Mouse (Mus musculus): ENCODE data around the gene Tns4. TPM values are rescaled to one million over a fixed set of nuclear protein-coding genes. Genes with fewer than 3 reads are reported as not detected.

Tns4 gene
- polyA plus RNA-seq, 1 experiment from 2014 or later: 0.13 TPM

DNA sequence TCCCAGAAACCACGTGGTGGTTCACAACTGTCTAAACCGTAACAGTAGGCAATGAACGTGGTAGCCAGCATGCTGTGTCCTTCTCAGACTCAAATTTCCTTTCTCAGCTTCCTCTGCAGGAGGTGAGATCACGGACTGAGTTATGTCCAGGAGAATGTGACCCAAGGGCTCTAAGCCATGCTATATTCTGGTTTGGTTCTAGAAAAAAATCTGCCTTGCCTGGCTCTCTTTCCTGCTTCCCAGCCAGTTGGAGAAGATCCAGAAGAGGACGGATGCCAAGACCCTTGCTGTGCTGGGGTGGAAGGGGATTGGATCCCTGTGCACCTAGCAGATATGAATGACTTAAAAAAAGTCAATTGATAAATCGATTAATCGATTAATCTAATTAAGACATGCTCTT lies 10.4 kb upstream of the Tns4 start:
- H3K9me3 ChIP-seq (replicated peaks; ENCODE audit: control insufficient read depth, low read length): no peaks in the 10 kb centered on the region
- ATAC-seq (replicated peaks; ENCODE audit: insufficient number of reproducible peaks, low FRiP score, low TSS enrichment): no peak
- no peak overlapping the region for H3K27ac ChIP-seq (ENCODE audit: low read depth, low read length)
- no peak overlapping the region for H3K9ac ChIP-seq (ENCODE audit: low read depth, low read length)
- no peaks in the 10 kb centered on the region for H3K36me3 ChIP-seq (ENCODE audit: control insufficient read depth, insufficient read depth, low read length)
- H3K27me3 ChIP-seq (ENCODE audit: control insufficient read depth, insufficient read depth, low read length): no peaks in the 10 kb centered on the region
- 0 out of 2 replicates have a peak, but pooled peaks cover 4% of the 10 kb centered on the region for H3K4me1 ChIP-seq (ENCODE audit: control insufficient read depth, insufficient read depth, low read length)
- H3K4me2 ChIP-seq: no peak overlapping the region
- H3K4me3 ChIP-seq (ENCODE audit: low read depth, low read length): no peak overlapping the region
- 72% methylated on average over 7 of the region's 7 CpGs for WGBS (ENCODE audit: insufficient replicate concordance)

DNA sequence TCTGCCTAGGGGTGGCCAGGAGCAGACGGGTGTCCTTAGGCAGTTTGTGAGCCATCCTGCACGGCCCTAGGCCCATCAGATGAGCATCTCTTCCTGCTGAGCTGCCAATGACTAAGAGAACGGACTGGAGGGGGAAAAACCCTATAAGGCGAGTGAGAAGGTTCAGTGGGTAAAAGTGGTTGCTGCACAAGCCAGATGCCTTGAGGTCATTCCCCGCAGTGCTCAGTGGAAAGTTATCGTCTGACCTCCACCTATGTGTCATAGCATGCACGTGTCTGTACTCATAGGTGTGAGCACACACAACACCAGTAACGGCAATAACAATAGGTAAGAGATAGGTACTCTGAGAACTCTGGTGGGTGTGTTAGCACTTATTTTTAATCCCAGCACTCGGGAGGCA lies 9.8 kb upstream of the Tns4 start:
- WGBS (ENCODE audit: insufficient replicate concordance): 83% methylated on average over 9 of the region's 9 CpGs
- no peak for ATAC-seq (replicated peaks; ENCODE audit: insufficient number of reproducible peaks, low FRiP score, low TSS enrichment)
- Histone ChIP-seq H3K36me3 (ENCODE audit: control insufficient read depth, insufficient read depth, low read length) (no peaks in the 10 kb centered on the region), H3K4me2 (no peak overlapping the region), H3K27me3 (ENCODE audit: control insufficient read depth, insufficient read depth, low read length) (no peaks in the 10 kb centered on the region), H3K9ac (ENCODE audit: low read depth, low read length) (no peak overlapping the region), H3K4me3 (ENCODE audit: low read depth, low read length) (no peak overlapping the region), H3K27ac (ENCODE audit: low read depth, low read length) (no peak overlapping the region), H3K4me1 (ENCODE audit: control insufficient read depth, insufficient read depth, low read length) (0 out of 2 replicates have a peak, but pooled peaks cover 4% of the 10 kb centered on the region), H3K9me3 (replicated peaks; ENCODE audit: control insufficient read depth, low read length) (no peaks in the 10 kb centered on the region)

DNA sequence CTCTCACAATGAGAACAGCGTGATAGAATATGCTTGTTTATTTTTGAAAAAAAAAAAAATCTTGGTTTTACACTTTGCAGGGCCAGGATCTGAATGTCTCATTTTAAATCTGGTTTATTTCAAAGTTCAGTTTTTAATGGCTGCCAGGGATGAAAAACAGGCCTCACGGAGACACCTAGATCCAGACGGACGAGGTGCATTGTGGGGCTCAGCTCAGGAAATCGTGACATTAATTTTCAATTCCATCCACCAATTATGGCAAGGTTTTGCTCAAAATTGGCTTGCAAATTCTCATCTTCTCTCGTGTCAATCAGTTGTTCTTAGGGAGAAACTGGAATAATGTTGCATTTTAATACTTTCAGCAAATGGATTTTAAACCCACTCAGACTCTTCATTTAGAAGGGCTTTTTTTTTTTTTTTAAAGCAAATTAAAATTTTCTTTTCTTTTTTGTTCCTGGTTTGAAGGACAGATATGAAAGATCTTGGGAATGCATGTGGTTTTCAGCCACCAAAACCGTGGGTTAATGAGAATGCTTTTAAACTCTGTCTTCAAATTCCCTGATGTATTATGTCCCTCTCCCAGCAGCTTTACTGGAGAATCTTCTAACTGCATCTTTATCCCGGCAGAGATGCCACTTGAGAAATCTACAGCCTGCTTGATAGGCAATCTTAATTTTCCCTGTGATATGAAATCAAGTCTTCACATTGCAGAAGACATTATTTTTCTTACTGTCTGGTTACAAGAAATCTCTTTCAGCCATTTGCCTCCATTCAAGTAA lies 8.1 kb upstream of the Tns4 start:
- 71% methylated on average over 8 of the region's 8 CpGs for WGBS (ENCODE audit: insufficient replicate concordance)
- no peak overlapping the region for H3K27ac ChIP-seq (ENCODE audit: low read depth, low read length)
- no peaks in the 10 kb centered on the region for H3K27me3 ChIP-seq (ENCODE audit: control insufficient read depth, insufficient read depth, low read length)
- H3K9ac ChIP-seq (ENCODE audit: low read depth, low read length): no peak overlapping the region
- H3K9me3 ChIP-seq (replicated peaks; ENCODE audit: control insufficient read depth, low read length): no peaks in the 10 kb centered on the region
- no peaks in the 10 kb centered on the region for H3K36me3 ChIP-seq (ENCODE audit: control insufficient read depth, insufficient read depth, low read length)
- H3K4me2 ChIP-seq: no peak overlapping the region
- 0 out of 2 replicates have a peak, but pooled peaks cover 4% of the 10 kb centered on the region for H3K4me1 ChIP-seq (ENCODE audit: control insufficient read depth, insufficient read depth, low read length)
- no peak for ATAC-seq (replicated peaks; ENCODE audit: insufficient number of reproducible peaks, low FRiP score, low TSS enrichment)
- no peak overlapping the region for H3K4me3 ChIP-seq (ENCODE audit: low read depth, low read length)

DNA sequence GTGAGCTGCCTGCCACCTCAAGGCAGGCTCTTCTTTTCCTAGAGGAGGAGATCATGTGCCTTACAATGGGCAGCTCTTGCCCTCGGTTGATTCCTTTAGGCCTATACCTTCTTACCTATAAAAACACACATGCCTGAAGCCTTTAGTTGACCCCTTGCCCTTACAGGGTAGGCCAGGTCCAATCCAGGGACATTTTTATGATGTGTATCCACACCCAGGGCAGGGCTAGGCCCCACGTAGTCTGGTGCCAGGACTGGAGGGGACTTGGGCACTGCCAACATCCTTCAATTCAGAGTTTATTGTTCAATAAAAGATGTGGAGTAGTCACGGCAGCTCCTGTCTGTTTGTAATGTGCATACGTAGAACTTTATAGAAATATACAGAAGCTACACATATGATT lies 7.3 kb upstream of the Tns4 start:
- H3K9ac ChIP-seq (ENCODE audit: low read depth, low read length): no peak overlapping the region
- no peaks in the 10 kb centered on the region for H3K36me3 ChIP-seq (ENCODE audit: control insufficient read depth, insufficient read depth, low read length)
- H3K9me3 ChIP-seq (replicated peaks; ENCODE audit: control insufficient read depth, low read length): no peaks in the 10 kb centered on the region
- no peaks in the 10 kb centered on the region for H3K27me3 ChIP-seq (ENCODE audit: control insufficient read depth, insufficient read depth, low read length)
- H3K4me1 ChIP-seq (ENCODE audit: control insufficient read depth, insufficient read depth, low read length): no peaks in the 10 kb centered on the region
- 81% methylated on average over 4 of the region's 4 CpGs for WGBS (ENCODE audit: insufficient replicate concordance)
- H3K4me2 ChIP-seq: no peak overlapping the region
- H3K4me3 ChIP-seq (ENCODE audit: low read depth, low read length): no peak overlapping the region
- H3K27ac ChIP-seq (ENCODE audit: low read depth, low read length): no peak overlapping the region
- no peak for ATAC-seq (replicated peaks; ENCODE audit: insufficient number of reproducible peaks, low FRiP score, low TSS enrichment)

DNA sequence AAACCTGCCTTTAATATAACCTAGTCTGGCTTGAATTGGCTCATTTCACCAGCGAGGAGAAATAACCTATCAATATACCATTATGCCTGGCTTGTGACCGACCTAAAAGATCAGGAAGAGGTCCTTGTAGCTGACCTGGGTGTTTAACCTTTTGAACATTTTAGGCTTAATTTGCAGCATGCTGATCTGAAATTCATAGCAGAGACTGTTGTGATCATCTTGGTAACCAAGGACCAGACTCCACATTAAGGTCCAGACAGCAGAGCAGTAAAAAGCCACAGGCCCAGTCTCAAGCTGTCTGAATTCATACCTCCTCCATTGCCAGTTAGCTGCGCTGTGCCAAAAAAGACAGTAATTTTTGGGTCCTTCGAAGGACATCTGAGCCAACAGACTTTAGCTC lies 6.7 kb upstream of the Tns4 start:
- no peak for ATAC-seq (replicated peaks; ENCODE audit: insufficient number of reproducible peaks, low FRiP score, low TSS enrichment)
- Histone ChIP-seq H3K9ac (ENCODE audit: low read depth, low read length) (no peak overlapping the region), H3K4me3 (ENCODE audit: low read depth, low read length) (no peak overlapping the region), H3K27me3 (ENCODE audit: control insufficient read depth, insufficient read depth, low read length) (no peaks in the 10 kb centered on the region), H3K9me3 (replicated peaks; ENCODE audit: control insufficient read depth, low read length) (no peaks in the 10 kb centered on the region), H3K36me3 (ENCODE audit: control insufficient read depth, insufficient read depth, low read length) (no peaks in the 10 kb centered on the region), H3K4me2 (no peak overlapping the region), H3K27ac (ENCODE audit: low read depth, low read length) (no peak overlapping the region), H3K4me1 (ENCODE audit: control insufficient read depth, insufficient read depth, low read length) (no peaks in the 10 kb centered on the region)
- WGBS (ENCODE audit: insufficient replicate concordance): 78% methylated on average over 4 of the region's 4 CpGs

DNA sequence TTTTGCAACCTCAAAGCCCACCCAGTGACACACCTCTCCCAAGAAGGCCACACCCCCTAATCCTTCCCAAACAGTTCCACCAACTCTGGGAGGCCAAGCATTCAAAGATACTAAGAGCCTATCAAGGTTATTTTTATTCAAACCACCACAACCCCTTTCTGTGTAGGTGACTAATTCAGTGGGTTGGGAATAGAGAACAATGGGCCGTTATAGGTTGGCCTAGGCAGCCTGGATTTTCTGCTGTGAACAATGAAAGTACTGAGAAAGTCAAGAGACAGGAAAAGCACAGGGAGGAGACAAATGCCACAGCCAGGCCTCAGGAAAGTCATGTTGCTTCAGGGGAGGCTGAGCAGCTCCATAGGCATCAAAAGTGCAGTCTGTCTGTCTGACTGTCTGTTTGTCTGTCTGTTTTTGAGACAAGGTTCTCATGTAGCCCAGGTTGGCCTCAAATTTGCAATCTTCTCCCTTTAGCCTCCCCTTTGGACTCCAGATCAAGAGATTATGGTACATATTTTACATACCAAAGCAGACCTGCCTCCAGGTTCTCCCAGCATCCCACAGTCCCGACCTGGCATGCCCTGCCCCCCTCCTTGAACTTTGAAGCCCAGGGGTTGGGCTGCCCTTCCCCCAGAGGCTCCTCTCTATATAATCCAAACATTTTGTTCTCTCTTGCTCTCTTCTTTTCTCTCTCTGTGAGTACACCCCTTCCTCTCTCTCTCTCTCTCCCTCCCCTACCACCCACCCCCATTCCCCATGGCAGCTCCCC lies 6.0 kb upstream of the Tns4 start:
- Histone ChIP-seq H3K27me3 (ENCODE audit: control insufficient read depth, insufficient read depth, low read length) (no peaks in the 10 kb centered on the region), H3K4me1 (ENCODE audit: control insufficient read depth, insufficient read depth, low read length) (no peaks in the 10 kb centered on the region), H3K4me2 (no peak overlapping the region), H3K9me3 (replicated peaks; ENCODE audit: control insufficient read depth, low read length) (no peaks in the 10 kb centered on the region), H3K9ac (ENCODE audit: low read depth, low read length) (no peak overlapping the region), H3K27ac (ENCODE audit: low read depth, low read length) (no peak overlapping the region), H3K36me3 (ENCODE audit: control insufficient read depth, insufficient read depth, low read length) (no peaks in the 10 kb centered on the region), H3K4me3 (ENCODE audit: low read depth, low read length) (no peak overlapping the region)
- WGBS (ENCODE audit: insufficient replicate concordance): 33% methylated on average over 2 of the region's 2 CpGs
- ATAC-seq (replicated peaks; ENCODE audit: insufficient number of reproducible peaks, low FRiP score, low TSS enrichment): no peak

GRCm38 (mm10) chr11:99093740-99094139 lies 4.6 kb upstream of the Tns4 start:
- Histone ChIP-seq H3K4me3 (ENCODE audit: low read depth, low read length) (no peak overlapping the region), H3K27ac (ENCODE audit: low read depth, low read length) (no peak overlapping the region), H3K4me1 (ENCODE audit: control insufficient read depth, insufficient read depth, low read length) (no peaks in the 10 kb centered on the region), H3K9ac (ENCODE audit: low read depth, low read length) (no peak overlapping the region), H3K4me2 (no peak overlapping the region), H3K9me3 (replicated peaks; ENCODE audit: control insufficient read depth, low read length) (no peaks in the 10 kb centered on the region), H3K27me3 (ENCODE audit: control insufficient read depth, insufficient read depth, low read length) (no peaks in the 10 kb centered on the region), H3K36me3 (ENCODE audit: control insufficient read depth, insufficient read depth, low read length) (no peaks in the 10 kb centered on the region)
- ATAC-seq (replicated peaks; ENCODE audit: insufficient number of reproducible peaks, low FRiP score, low TSS enrichment): no peak
- WGBS (ENCODE audit: insufficient replicate concordance): 80% methylated on average over 7 of the region's 7 CpGs

GRCm38 (mm10) chr11:99091666-99092065 lies 2.6 kb upstream of the Tns4 start:
- H3K36me3 ChIP-seq (ENCODE audit: control insufficient read depth, insufficient read depth, low read length): no peaks in the 10 kb centered on the region
- no peak for ATAC-seq (replicated peaks; ENCODE audit: insufficient number of reproducible peaks, low FRiP score, low TSS enrichment)
- 49% methylated on average over 2 of the region's 2 CpGs for WGBS (ENCODE audit: insufficient replicate concordance)

More at GRCm38 (mm10) chr11:99091666-99092065, 2.6 kb upstream of the Tns4 start:
- H3K4me1 ChIP-seq (ENCODE audit: control insufficient read depth, insufficient read depth, low read length): no peaks in the 10 kb centered on the region
- no peaks in the 10 kb centered on the region for H3K27me3 ChIP-seq (ENCODE audit: control insufficient read depth, insufficient read depth, low read length)
- H3K4me2 ChIP-seq: no peak overlapping the region
- no peak overlapping the region for H3K9ac ChIP-seq (ENCODE audit: low read depth, low read length)
- H3K4me3 ChIP-seq (ENCODE audit: low read depth, low read length): no peak overlapping the region
- no peak overlapping the region for H3K27ac ChIP-seq (ENCODE audit: low read depth, low read length)
- H3K9me3 ChIP-seq (replicated peaks; ENCODE audit: control insufficient read depth, low read length): no peaks in the 10 kb centered on the region
